Mouse (Mus musculus): Measurements from ENCODE around the gene Pacsin1. TPM values are rescaled to one million over a fixed set of nuclear protein-coding genes. Genes with fewer than 3 reads are reported as not detected.

The Pacsin1 gene
- total RNA-seq (2021), result 1 to 10 TPM; 3.2 to 4.6 TPM
- long read RNA-seq, experiment 1, full-length matches to known transcripts, result 5 of 7 reads
- long read RNA-seq, experiment 1, partial matches to known transcripts, result 0 of 7 reads
- long read RNA-seq, experiment 1, other reads (novel, unspliced or antisense), result 2 of 7 reads
- long read RNA-seq, experiment 2, full-length matches to known transcripts, result 2 of 2 reads
- long read RNA-seq, experiment 2, partial matches to known transcripts, result 0 of 2 reads
- long read RNA-seq, experiment 2, other reads (novel, unspliced or antisense), result 0 of 2 reads

DNA sequence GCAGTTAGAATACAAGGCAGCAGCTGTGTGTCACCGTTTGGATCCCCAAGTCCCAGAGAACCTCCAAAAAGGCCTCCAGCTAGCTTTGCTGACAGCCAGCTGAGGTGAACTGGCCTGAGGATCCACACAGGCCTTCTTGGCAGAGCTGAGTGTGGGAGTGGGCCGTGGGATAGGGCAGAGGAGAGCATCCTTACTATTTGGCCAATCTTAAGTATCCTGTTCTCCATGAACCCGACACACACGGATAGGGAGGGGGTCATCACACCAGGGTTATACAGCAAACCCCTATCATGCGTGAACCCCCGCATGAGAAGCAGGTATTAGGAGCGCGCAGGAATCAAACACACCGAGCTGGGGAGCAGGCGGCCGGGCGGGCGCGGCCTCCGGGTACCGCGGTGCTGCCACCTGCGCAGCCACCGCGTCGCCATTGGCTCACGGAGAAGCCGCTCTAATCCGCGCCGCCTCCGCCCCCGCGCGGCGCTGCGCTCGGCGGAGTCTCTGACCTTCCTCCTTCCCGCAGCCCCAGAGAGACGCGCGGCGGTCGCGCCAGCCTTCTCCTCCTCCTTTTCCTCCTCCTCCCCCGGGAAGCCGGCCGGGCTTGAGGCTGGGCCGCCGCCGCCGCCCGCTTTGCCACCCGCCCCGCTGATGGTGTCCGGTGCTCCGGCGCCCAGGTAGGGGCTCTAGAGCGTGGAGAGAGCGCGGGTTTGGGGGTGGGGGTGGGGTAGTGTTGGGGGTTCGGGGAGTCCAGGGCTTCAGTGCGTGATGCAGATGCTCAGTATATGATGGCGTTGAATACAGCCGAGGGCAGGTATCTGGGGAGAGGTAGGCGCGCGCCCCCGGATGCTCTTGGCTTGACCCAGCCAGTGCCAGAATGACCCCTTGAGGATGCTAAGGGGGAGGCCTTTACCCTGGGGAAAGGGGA, at the start of gene Pacsin1:
Pacsin1 (plus strand) TSS at position 421 of the 922 bp plus-strand sequence.
- peak; percentile 56 for DNase-seq

DNA sequence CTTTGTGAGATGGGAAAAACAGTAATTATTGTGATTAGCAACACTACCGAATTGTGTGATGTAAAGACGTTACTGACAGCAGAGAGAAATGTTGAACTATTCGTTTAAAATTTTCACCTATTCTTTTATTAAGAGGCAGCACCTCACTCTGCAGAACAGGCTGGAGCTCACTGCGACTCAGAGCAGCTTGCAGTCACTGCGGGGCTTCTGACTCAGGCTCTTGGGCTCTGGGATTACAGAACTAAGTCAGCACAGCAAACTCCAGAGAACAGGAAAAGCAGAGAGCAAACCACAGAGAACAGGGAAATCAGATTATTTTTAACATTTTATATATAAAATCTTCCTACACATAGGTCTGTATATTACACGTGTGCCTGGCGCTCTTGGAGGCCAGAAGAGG, 45.7 kb upstream of the Pacsin1 start:
- no peak for DNase-seq

- no peak for DNase-seq
These were observed 44.4 kb upstream of the Pacsin1 start for GRCm38 (mm10) chr17:27610679-27611518.

DNA sequence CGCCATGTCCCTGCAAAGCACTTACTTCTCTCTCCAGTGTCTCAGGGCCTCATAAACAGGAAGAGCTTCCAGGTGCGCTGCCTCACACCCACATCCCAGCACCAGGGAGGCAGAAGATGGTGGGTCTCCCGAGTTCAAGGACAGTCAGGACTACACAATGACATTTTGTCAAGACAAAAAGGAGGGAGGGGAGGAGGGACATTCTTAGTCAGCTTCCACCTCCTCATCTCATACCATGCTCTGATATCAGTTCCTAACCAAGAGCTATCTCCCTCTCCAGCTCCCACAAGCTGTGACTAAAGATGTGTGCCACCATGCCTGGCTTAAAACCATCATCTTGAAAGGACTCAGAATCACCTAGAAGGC, 43.8 kb upstream of the Pacsin1 start:
- DNase-seq, result no peak

- no peak for DNase-seq
These were observed 43.3 kb upstream of the Pacsin1 start for GRCm38 (mm10) chr17:27611994-27612393.

DNA sequence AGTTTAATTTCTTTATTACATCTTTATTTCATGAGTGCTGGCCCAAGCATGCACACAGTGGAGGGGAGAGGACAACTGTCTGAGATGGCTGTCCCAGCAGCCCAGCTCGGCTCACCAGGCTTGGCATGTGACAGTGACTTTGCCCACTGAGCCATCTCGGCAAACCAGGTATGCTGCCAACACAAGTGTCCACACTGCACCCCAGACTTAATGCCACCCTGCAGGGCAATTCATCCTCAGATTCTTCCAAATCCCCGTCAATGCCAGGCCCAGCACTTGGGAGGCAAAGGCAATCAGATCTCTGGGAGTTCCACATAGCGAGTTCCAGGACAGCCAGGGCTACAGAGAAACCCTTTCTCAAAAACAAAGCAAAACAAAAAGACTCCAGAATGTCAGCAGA, 42.3 kb upstream of the Pacsin1 start:
- no peak for DNase-seq

DNA sequence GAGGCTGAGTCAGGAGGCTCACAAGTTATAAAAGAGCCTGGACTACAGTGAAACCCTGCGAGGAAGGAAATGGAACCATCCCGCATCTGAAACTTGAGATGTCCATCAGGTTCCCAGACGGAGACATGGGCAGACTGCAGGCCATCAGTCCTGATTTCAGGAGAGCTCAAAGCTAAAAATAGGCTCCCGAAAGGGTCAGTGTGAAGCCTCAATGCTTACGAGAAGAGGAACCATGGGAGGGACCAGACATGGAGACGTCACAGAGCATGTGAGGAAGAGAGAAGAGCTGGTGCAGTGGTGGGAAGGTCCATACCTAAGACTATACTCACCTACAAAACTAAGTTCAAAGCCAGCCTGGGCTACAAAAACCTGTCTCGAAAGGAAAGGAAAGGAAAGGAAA, 39.9 kb upstream of the Pacsin1 start:
- DNase-seq, result no peak

GRCm38 (mm10) chr17:27621161-27621560, 34.1 kb upstream of the Pacsin1 start:
- DNase-seq, result no peak

DNA sequence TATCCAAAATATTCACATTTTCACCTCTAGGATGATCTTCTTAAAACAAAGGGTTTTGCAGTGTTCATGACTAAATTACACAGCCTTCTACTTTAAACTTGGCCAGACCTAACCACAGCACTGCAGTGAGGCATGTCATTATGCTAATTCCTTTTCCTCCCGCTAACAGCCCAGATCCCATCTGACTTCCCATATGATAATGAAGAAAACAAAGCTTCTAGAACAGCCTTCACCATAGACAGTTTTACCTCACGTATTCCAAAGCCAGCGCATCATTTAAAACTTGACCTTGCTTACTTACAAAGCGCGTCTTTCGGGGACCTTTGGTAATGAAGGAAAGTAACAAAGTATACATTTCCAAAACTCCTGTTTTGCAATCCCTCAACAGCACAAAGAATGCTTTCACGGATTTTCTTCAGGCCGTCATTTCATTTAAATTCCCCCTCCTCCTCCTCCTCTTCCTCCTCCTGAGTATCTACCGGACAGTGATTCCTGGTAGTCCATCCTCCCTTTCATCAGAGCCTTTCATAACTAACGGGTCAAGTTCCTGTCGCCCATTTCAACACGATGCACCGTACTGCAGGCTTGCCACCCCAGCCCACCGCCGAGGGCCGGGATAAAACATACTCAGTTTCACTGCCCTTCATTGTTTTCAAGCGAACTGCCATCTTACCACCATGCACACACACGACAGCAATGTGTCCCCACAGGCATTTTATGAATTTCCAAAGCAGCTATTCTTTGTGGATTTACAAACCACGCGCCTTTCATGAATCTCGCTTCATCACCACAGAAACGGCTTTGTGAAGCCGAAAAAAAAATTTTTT, 33.4 kb upstream of the Pacsin1 start:
- no peak for DNase-seq

DNA sequence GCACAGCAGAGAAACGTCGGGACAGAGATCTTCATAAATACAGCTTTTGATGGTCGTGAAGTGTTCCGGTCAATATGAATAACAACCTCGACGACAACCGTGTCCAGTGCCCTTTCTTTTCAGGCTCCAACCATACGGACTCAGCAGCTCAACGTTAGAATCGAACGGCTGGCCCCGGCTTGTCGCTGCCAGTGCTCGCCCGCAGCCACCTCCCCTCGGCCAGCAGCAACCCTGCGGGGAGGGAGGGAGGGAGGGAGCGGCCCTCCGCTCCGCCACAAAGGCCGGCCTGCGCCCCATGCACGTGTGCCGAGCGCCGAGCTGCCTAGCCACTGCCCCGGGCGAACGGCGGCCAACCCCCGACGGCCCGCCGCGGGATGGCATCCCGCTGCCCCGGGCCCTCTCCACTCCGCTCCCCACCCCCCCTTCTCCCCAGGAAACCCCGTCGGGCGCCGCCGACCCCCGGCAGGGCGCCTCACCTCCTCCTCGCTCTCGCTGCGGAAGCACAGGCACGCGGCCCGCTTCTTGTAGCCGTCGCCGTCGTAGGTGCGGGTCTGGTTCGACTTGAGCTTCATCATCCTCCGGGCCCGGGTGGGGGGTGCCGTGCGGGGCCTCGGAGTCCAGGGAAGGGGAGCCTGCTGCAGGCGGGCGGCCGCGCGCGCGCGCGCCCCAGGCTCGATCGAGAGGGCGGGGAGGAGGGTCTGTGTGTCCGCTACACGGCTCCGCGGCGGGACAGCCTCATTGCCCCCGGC, 32.5 kb upstream of the Pacsin1 start:
- DNase-seq, result peak; percentile 71

GRCm38 (mm10) chr17:27623360-27624326, 31.7 kb upstream of the Pacsin1 start, which contains the start of gene Nudt3:
Gene Nudt3, minus strand, starts transcription at chr17:27623495.
- DNase-seq, result peak; percentile 92

- no peak for DNase-seq
These were observed 29.7 kb upstream of the Pacsin1 start for GRCm38 (mm10) chr17:27625455-27626251.

- no peak for DNase-seq
These were observed 28.6 kb upstream of the Pacsin1 start for GRCm38 (mm10) chr17:27626681-27627080.

GRCm38 (mm10) chr17:27627451-27627850, 27.9 kb upstream of the Pacsin1 start:
- DNase-seq, result no peak

DNA sequence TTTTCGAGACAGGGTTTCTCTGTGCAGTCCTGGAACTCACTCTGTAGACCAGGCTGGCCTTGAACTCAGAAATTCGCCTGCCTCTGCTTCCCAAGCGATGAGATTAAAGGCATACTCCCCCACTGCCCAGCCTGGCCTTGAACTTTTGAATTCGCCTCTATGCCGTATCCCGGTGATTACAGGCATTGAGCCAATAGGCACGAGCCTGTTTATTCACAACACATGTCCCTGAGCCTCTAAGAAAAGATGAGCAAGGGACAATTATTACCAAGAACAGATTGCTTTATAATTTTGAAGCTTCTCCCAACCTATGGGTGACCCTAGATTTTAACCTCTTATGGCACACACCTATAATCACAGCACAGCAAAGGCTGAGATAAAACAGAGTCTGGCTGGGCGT, 26.9 kb upstream of the Pacsin1 start:
- DNase-seq, result no peak

GRCm38 (mm10) chr17:27629249-27630020, 25.9 kb upstream of the Pacsin1 start:
- peak; percentile 91 for DNase-seq

- DNase-seq, result peak; percentile 93
These were observed 20.3 kb upstream of the Pacsin1 start, which contains the start of gene RPS10-NUDT3 for GRCm38 (mm10) chr17:27634871-27635574. Gene RPS10-NUDT3, minus strand, starts transcription at chr17:27635222.

Data from adrenal gland, postnatal 10 days (tissue).